Mouse (Mus musculus): ENCODE results near the gene 9330182L06Rik. TPM values are rescaled to one million over a fixed set of nuclear protein-coding genes. Genes with fewer than 3 reads are reported as not detected.

The 9330182L06Rik gene
- polyA plus RNA-seq, 2 experiments, result 0.11 to 0.17 TPM

- Histone ChIP-seq H3K9me3 (ENCODE audit: control insufficient read depth, low read length) (no peaks in the 10 kb centered on the region), H3K4me3 (ENCODE audit: insufficient read depth in 1 of 2, low read depth in 2 of 2, low read length in 2 of 2) (no peak overlapping the region), H3K9ac (replicated peaks) (no peak overlapping the region), H3K4me2 (ENCODE audit: low read depth) (no peak overlapping the region), H3K27ac (no peak overlapping the region), H3K36me3 (replicated peaks; ENCODE audit: control insufficient read depth, insufficient read depth, low read depth) (no peaks in the 10 kb centered on the region), H3K4me1 (replicated peaks; ENCODE audit: control insufficient read depth in 2 of 2, insufficient read depth in 2 of 2, low read length in 1 of 2) (no peaks in the 10 kb centered on the region), H3K27me3 (ENCODE audit: control insufficient read depth, insufficient read depth, low read length) (no peaks in the 10 kb centered on the region)
- TF ChIP-seq CTCF (IDR thresholded peaks at IDR 0.05; ENCODE audit: low read depth), result no peak
- TF ChIP-seq EP300 (IDR thresholded peaks at IDR 0.05; ENCODE audit: low read depth), result no peak
- no peak for DNase-seq (ENCODE audit: low read depth in 3 of 3, low spot score in 3 of 3)
- no peak for ATAC-seq (ENCODE audit: insufficient read depth)
- WGBS (ENCODE audit: insufficient replicate concordance), result 48% methylated on average over 4 of the region's 4 CpGs
These were observed 80.6 kb downstream of the 9330182L06Rik start for GRCm38 (mm10) chr5:9346510-9346909.

GRCm38 (mm10) chr5:9352163-9352562 is 86.2 kb downstream of the 9330182L06Rik start:
- 56% methylated on average over 5 of the region's 5 CpGs for WGBS (ENCODE audit: insufficient replicate concordance)
- Histone ChIP-seq H3K4me2 (ENCODE audit: low read depth) (no peak overlapping the region), H3K27ac (no peak overlapping the region), H3K36me3 (replicated peaks; ENCODE audit: control insufficient read depth, insufficient read depth, low read depth) (no peaks in the 10 kb centered on the region), H3K4me1 (replicated peaks; ENCODE audit: control insufficient read depth in 2 of 2, insufficient read depth in 2 of 2, low read length in 1 of 2) (no peaks in the 10 kb centered on the region), H3K4me3 (ENCODE audit: insufficient read depth in 1 of 2, low read depth in 2 of 2, low read length in 2 of 2) (no peak overlapping the region), H3K27me3 (ENCODE audit: control insufficient read depth, insufficient read depth, low read length) (no peaks in the 10 kb centered on the region), H3K9ac (replicated peaks) (no peak overlapping the region), H3K9me3 (ENCODE audit: control insufficient read depth, low read length) (no peaks in the 10 kb centered on the region)
- no peak for DNase-seq (ENCODE audit: low read depth in 3 of 3, low spot score in 3 of 3)
- ATAC-seq (ENCODE audit: insufficient read depth), result no peak
- TF ChIP-seq EP300 (IDR thresholded peaks at IDR 0.05; ENCODE audit: low read depth), result no peak
- TF ChIP-seq CTCF (IDR thresholded peaks at IDR 0.05; ENCODE audit: low read depth), result no peak

- no peak for DNase-seq (ENCODE audit: low read depth in 3 of 3, low spot score in 3 of 3)
- H3K27ac ChIP-seq, result no peak overlapping the region
- no peaks in the 10 kb centered on the region for H3K36me3 ChIP-seq (replicated peaks; ENCODE audit: control insufficient read depth, insufficient read depth, low read depth)
- no peaks in the 10 kb centered on the region for H3K4me1 ChIP-seq (replicated peaks; ENCODE audit: control insufficient read depth in 2 of 2, insufficient read depth in 2 of 2, low read length in 1 of 2)
- no peaks in the 10 kb centered on the region for H3K27me3 ChIP-seq (ENCODE audit: control insufficient read depth, insufficient read depth, low read length)
- no peak for ATAC-seq (ENCODE audit: insufficient read depth)
- TF ChIP-seq CTCF (IDR thresholded peaks at IDR 0.05; ENCODE audit: low read depth) (no peak), EP300 (IDR thresholded peaks at IDR 0.05; ENCODE audit: low read depth) (no peak)
- WGBS (ENCODE audit: insufficient replicate concordance), result 4% methylated on average over 1 of the region's 1 CpGs
- H3K4me2 ChIP-seq (ENCODE audit: low read depth), result no peak overlapping the region
- H3K9ac ChIP-seq (replicated peaks), result no peak overlapping the region
- no peak overlapping the region for H3K4me3 ChIP-seq (ENCODE audit: insufficient read depth in 1 of 2, low read depth in 2 of 2, low read length in 2 of 2)
- no peaks in the 10 kb centered on the region for H3K9me3 ChIP-seq (ENCODE audit: control insufficient read depth, low read length)
These were observed 86.7 kb downstream of the 9330182L06Rik start for GRCm38 (mm10) chr5:9352646-9353045.

GRCm38 (mm10) chr5:9354257-9354656 is 88.3 kb downstream of the 9330182L06Rik start:
- DNase-seq (ENCODE audit: low read depth in 3 of 3, low spot score in 3 of 3) (no peak), ATAC-seq (ENCODE audit: insufficient read depth) (no peak)
- 69% methylated on average over 1 of the region's 1 CpGs for WGBS (ENCODE audit: insufficient replicate concordance)
- Histone ChIP-seq H3K9me3 (ENCODE audit: control insufficient read depth, low read length) (no peaks in the 10 kb centered on the region), H3K4me1 (replicated peaks; ENCODE audit: control insufficient read depth in 2 of 2, insufficient read depth in 2 of 2, low read length in 1 of 2) (no peaks in the 10 kb centered on the region), H3K4me3 (ENCODE audit: insufficient read depth in 1 of 2, low read depth in 2 of 2, low read length in 2 of 2) (no peak overlapping the region), H3K36me3 (replicated peaks; ENCODE audit: control insufficient read depth, insufficient read depth, low read depth) (no peaks in the 10 kb centered on the region), H3K27ac (no peak overlapping the region), H3K4me2 (ENCODE audit: low read depth) (no peak overlapping the region), H3K27me3 (ENCODE audit: control insufficient read depth, insufficient read depth, low read length) (no peaks in the 10 kb centered on the region), H3K9ac (replicated peaks) (no peak overlapping the region)
- no peak for TF ChIP-seq EP300 (IDR thresholded peaks at IDR 0.05; ENCODE audit: low read depth)
- no peak for TF ChIP-seq CTCF (IDR thresholded peaks at IDR 0.05; ENCODE audit: low read depth)

- Histone ChIP-seq H3K27ac (no peak overlapping the region), H3K9ac (replicated peaks) (no peak overlapping the region), H3K9me3 (ENCODE audit: control insufficient read depth, low read length) (no peaks in the 10 kb centered on the region), H3K27me3 (ENCODE audit: control insufficient read depth, insufficient read depth, low read length) (no peaks in the 10 kb centered on the region), H3K4me3 (ENCODE audit: insufficient read depth in 1 of 2, low read depth in 2 of 2, low read length in 2 of 2) (no peak overlapping the region), H3K4me2 (ENCODE audit: low read depth) (no peak overlapping the region), H3K36me3 (replicated peaks; ENCODE audit: control insufficient read depth, insufficient read depth, low read depth) (no peaks in the 10 kb centered on the region), H3K4me1 (replicated peaks; ENCODE audit: control insufficient read depth in 2 of 2, insufficient read depth in 2 of 2, low read length in 1 of 2) (no peaks in the 10 kb centered on the region)
- ATAC-seq (ENCODE audit: insufficient read depth) (no peak), DNase-seq (ENCODE audit: low read depth in 3 of 3, low spot score in 3 of 3) (no peak)
- WGBS (ENCODE audit: insufficient replicate concordance), result 27% methylated on average over 2 of the region's 2 CpGs
- no peak for TF ChIP-seq CTCF (IDR thresholded peaks at IDR 0.05; ENCODE audit: low read depth)
- TF ChIP-seq EP300 (IDR thresholded peaks at IDR 0.05; ENCODE audit: low read depth), result no peak
These were observed 92.2 kb downstream of the 9330182L06Rik start for GRCm38 (mm10) chr5:9358076-9358475.

All from liver, embryonic 14.5 days (tissue).